Mouse (Mus musculus) stomach, postnatal 0 days (tissue): ENCODE measurements around the gene Arhgap24. TPM values are rescaled to one million over a fixed set of nuclear protein-coding genes. Genes with fewer than 3 reads are reported as not detected.

Experiments used
- ATAC-seq: fragments of 200-750 bp; cut with Nextera tagmentation; 2 replicates; pipeline ENCODE4 v1.8.0; 2017; ENCODE audit not compliant: low FRiP score, low TSS enrichment
- DNase-seq: peaks from one replicate; pipeline ENCODE4 v3.0.0-alpha.2; 2016; ENCODE audit warnings: low spot score
- H3K27ac ChIP-seq: fragments of 300-500 bp; sonication (generic); replicated peaks from 2 replicates; pipeline ENCODE4 v1.5.1; 2014; ENCODE audit warnings: mild to moderate bottlenecking, control low read depth
- H3K27me3 ChIP-seq: fragments of 300-500 bp; sonication (generic); 2 replicates; pipeline ENCODE4 v1.6.1; 2014; ENCODE audit warnings: low read length; ENCODE audit not compliant: control insufficient read depth, insufficient read depth
- H3K36me3 ChIP-seq: fragments of 300-500 bp; sonication (generic); 2 replicates; pipeline ENCODE4 v1.6.1; 2014; ENCODE audit warnings: low read length, mixed read lengths; ENCODE audit not compliant: control insufficient read depth, insufficient read depth
- H3K4me1 ChIP-seq: fragments of 300-500 bp; sonication (generic); replicated peaks from 2 replicates; pipeline ENCODE4 v1.6.1; 2014; ENCODE audit warnings: antibody characterized with exemption; ENCODE audit not compliant: control insufficient read depth, insufficient read depth
- H3K4me2 ChIP-seq: fragments of 300-500 bp; sonication (generic); replicated peaks from 2 replicates; pipeline ENCODE4 v1.6.1; 2014; ENCODE audit warnings: low read depth, mild to moderate bottlenecking, control low read depth, moderate library complexity
- H3K4me3 ChIP-seq: fragments of 300-500 bp; sonication (generic); 2 replicates; pipeline ENCODE4 v1.5.1; 2014; ENCODE audit warnings: low read depth, low read length, control low read depth
- H3K9ac ChIP-seq: fragments of 300-500 bp; sonication (generic); 2 replicates; pipeline ENCODE4 v1.6.1; 2014; ENCODE audit warnings: mild to moderate bottlenecking, low read length, control low read depth, mixed read lengths
- H3K9me3 ChIP-seq: fragments of 300-500 bp; sonication (generic); 2 replicates; pipeline ENCODE4 v1.6.1; 2016; ENCODE audit warnings: low read length; ENCODE audit not compliant: control insufficient read depth
- CTCF ChIP-seq: IDR thresholded peaks from 2 replicates; pipeline ENCODE4 v1.5.1; 2016; ENCODE audit warnings: antibody characterized with exemption, low read depth, mild to moderate bottlenecking, moderate library complexity
- EP300 ChIP-seq: optimal IDR thresholded peaks from 2 replicates; pipeline ENCODE3; 2016; ENCODE audit warnings: antibody characterized with exemption
- WGBS: fragments of 180-500 bp; shearing (Covaris S2); extraction: QIAGEN DNeasy Blood & Tissue Kit; methylation state at CpG from one replicate; pipeline ENCODE4 v1.1.7; 2014; 5-methylcytosine and 5-hydroxymethylcytosine counted together
- polyA plus RNA-seq: library from polyadenylated mRNA; unstranded; fragments of >200 nt; fragmentation: Nextera tagmentation; extraction: Ambion mirVana; gene quantifications from 2 replicates; pipeline ENCODE4 v1.2.1, GENCODE M21; 2015

The Arhgap24 gene
- polyA plus RNA-seq, 1 experiment from 2014 or later = 24.5 TPM

DNA sequence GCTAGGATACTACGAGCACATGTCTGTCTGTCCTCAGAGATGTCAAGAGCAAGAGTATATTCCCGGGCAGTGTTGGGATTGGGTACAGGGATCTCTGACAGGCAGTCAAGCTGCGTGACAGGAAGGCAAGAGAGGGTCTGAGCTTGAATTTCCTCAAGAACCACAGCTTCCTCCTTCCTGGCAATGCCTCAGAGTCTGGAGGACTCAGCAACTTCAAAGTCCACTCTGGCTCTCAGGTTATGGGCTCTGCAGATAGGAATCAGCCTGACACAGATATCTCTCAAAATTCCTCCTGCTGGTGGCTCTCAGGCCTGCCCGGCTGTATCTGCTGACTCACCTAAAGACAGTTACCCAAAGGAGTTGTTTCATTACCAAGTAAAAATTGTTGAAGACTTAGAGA, 162.6 kb downstream of the Arhgap24 start:
- Histone ChIP-seq H3K4me3 (no peak overlapping the region), H3K36me3 (no peaks in the 10 kb centered on the region)
- WGBS = 66% methylated on average over 4 of the region's 4 CpGs

GRCm38 (mm10) chr5:102659061-102659460, 177.9 kb downstream of the Arhgap24 start:
- H3K4me3 ChIP-seq = no peak overlapping the region
- no peaks in the 10 kb centered on the region for H3K27me3 ChIP-seq
- H3K9me3 ChIP-seq = no peaks in the 10 kb centered on the region
- H3K36me3 ChIP-seq = no peaks in the 10 kb centered on the region
- no peak overlapping the region for H3K9ac ChIP-seq
- no peaks in the 10 kb centered on the region for H3K4me1 ChIP-seq
- H3K27ac ChIP-seq = no peak overlapping the region
- no peak overlapping the region for H3K4me2 ChIP-seq
- TF ChIP-seq EP300 (no peak), CTCF (no peak)
- ATAC-seq (no peak), DNase-seq (no peak)

More for the DNA sequence above, 162.6 kb downstream of the Arhgap24 start:
- ATAC-seq (no peak), DNase-seq (no peak)
- Histone ChIP-seq H3K4me1 (no peaks in the 10 kb centered on the region), H3K9ac (no peak overlapping the region), H3K4me2 (no peak overlapping the region), H3K9me3 (no peaks in the 10 kb centered on the region), H3K27me3 (no peaks in the 10 kb centered on the region), H3K27ac (no peak overlapping the region)
- TF ChIP-seq EP300 = no peak
- no peak for TF ChIP-seq CTCF

DNA sequence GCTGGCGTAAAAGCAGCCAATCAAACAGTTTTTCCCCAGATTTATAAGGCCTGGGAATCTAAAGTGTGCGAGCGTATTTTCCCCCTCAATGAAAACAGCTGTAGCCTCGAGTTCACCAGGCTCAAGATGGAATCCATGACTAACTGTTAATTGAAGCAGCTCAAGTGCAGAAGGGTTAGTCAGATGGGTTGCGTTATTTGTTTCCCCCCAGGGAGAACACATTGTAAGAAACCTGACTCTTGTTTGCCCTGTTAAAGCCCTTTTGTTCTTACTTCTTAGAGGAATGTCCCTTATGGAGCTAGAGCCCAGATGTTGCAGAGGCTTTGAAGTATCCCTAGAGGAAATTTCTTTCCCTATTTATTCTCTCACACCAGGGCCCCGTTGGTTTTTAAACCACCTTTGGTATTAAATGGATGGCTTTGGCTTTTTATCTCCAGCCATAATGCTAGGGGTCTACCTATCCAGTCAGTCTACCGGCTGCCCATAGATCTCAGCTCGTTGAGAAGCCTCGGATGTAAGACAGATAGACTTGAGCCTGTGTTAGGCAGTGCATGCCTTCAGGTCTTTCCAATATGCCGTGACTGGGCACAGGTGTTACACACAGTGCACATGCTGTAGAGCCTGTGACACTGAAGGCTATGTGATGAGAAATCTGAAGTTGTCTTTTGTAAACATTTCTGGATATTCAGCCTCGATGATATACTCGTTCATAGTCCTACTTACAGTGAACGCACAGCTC, 184.0 kb downstream of the Arhgap24 start:
- H3K27ac ChIP-seq = no peak overlapping the region
- H3K9ac ChIP-seq = no peak overlapping the region
- no peak for ATAC-seq
- H3K4me2 ChIP-seq = no peak overlapping the region
- WGBS = 65% methylated on average over 13 of the region's 13 CpGs
- no peaks in the 10 kb centered on the region for H3K36me3 ChIP-seq
- DNase-seq = no peak
- H3K4me1 ChIP-seq = no peaks in the 10 kb centered on the region; the same call in 1 of the 2 replicates
- TF ChIP-seq CTCF = no peak
- no peak for TF ChIP-seq EP300
- no peak overlapping the region for H3K4me3 ChIP-seq
- H3K27me3 ChIP-seq = no peaks in the 10 kb centered on the region
- H3K9me3 ChIP-seq = no peaks in the 10 kb centered on the region

DNA sequence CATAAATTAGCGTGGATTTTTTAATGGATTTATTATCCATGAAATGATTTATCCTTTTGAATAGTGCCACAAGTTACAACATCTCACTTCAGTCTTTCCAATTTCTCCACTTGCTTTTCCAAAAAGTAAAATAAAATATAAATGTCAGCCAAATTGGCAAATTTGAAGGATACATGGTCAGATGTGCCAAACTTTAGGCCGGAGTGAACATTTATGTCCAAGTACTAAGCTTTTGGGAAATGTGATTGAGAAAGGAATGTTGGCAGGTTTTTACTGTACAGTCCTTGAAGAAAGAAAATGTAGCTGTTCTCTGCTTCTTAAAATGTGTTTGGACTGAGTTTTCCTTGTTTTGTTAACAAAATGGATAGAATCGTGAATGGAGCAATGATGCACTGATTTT, 185.7 kb downstream of the Arhgap24 start:
- no peaks in the 10 kb centered on the region for H3K27me3 ChIP-seq
- TF ChIP-seq CTCF (no peak), EP300 (no peak)
- no peaks in the 10 kb centered on the region for H3K36me3 ChIP-seq
- no peak overlapping the region for H3K27ac ChIP-seq
- no peaks in the 10 kb centered on the region for H3K9me3 ChIP-seq
- H3K4me2 ChIP-seq = no peak overlapping the region
- no peak overlapping the region for H3K9ac ChIP-seq
- no peak for ATAC-seq
- no peak overlapping the region for H3K4me3 ChIP-seq
- DNase-seq = no peak
- 69% methylated on average over 3 of the region's 3 CpGs for WGBS
- no peaks in the 10 kb centered on the region; the same call in 1 of the 2 replicates for H3K4me1 ChIP-seq

DNA sequence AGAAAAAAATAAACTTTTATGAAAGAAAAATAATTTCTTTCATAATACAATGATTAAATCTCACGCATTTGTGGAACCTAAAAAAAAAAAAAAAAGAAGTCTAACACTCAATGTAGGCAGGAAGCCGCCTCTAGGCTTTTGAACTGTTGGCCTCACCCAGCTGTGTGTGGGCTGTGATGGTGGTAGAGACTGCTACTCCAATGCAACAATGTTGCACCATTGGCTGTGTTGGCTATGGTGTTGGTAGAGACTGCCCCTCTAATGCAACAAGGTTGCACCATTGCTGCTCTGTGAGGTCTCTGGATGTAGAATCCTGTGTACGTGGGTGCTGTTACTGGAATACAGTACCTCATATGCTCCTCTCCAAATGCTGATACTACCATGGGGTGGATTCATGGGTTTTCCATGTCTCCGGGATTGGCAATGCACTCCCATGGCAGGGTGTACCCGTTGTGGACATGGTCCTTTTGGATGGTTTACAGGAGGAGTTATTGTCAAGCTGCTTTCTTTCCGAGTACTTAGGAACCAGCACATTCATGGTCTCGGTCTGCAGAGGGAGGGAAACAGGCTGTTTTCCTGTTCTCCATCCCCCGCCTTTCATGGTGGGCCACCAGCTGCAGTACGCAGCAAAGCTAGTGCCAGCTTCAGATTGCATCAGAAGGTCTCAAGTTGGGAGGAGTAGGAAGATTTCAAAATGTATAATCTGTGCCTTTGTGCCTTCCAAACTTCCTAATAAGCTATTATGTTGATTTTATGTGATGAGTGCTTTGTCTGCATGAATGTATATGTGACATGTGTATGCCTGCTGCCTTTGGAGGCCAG, 186.8 kb downstream of the Arhgap24 start:
- no peak overlapping the region for H3K4me3 ChIP-seq
- no peak overlapping the region for H3K4me2 ChIP-seq
- H3K27ac ChIP-seq = no peak overlapping the region
- peak; percentile 8 for DNase-seq
- no peak for ATAC-seq
- H3K9me3 ChIP-seq = no peaks in the 10 kb centered on the region
- H3K27me3 ChIP-seq = no peaks in the 10 kb centered on the region
- no peaks in the 10 kb centered on the region for H3K36me3 ChIP-seq
- WGBS = 82% methylated on average over 9 of the region's 9 CpGs
- H3K9ac ChIP-seq = no peak overlapping the region
- TF ChIP-seq CTCF (no peak), EP300 (no peak)
- no peaks in the 10 kb centered on the region; the same call in 1 of the 2 replicates for H3K4me1 ChIP-seq

DNA sequence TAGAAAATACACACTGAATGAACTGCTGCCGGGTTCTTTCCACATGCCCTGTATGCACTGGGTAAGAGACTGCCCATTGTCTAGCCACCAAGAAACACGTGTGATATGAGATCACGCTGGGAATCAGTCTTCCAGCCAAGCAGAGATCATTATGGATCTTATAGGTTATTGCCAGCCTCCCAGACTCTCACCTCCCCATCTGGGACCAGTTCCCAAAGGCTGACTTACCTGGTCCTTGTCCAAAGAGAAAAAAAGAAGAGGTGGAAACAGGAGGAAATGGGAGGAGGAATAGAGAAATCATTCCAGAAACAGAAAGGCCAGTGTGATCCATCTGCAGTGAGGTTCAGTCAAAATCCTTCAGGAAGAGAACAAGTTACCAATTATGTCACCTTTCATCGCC, 189.0 kb downstream of the Arhgap24 start:
- H3K4me2 ChIP-seq = no peak overlapping the region
- no peak for ATAC-seq
- no peaks in the 10 kb centered on the region; the same call in 1 of the 2 replicates for H3K4me1 ChIP-seq
- H3K4me3 ChIP-seq = no peak overlapping the region
- no peak overlapping the region for H3K9ac ChIP-seq
- no peaks in the 10 kb centered on the region for H3K9me3 ChIP-seq
- no peaks in the 10 kb centered on the region for H3K27me3 ChIP-seq
- TF ChIP-seq EP300 = no peak
- TF ChIP-seq CTCF = no peak
- H3K27ac ChIP-seq = no peak overlapping the region
- WGBS = 47% methylated on average over 4 of the region's 4 CpGs
- no peak for DNase-seq
- H3K36me3 ChIP-seq = no peaks in the 10 kb centered on the region
